Mouse (Mus musculus) intestine, embryonic 16.5 days (tissue): Measurements from ENCODE around the gene Ttc3. TPM values are rescaled to one million over a fixed set of nuclear protein-coding genes. Genes with fewer than 3 reads are reported as not detected.
A peak's percentile ranks its signal among the peaks of the same experiment; 100 is the strongest.

ENCODE experiments used
- ATAC-seq: fragments of 200-750 bp; cut with Nextera tagmentation; 2 replicates; pipeline ENCODE4 v1.8.0; 2017; ENCODE audit warnings: moderate TSS enrichment, moderate library complexity
- H3K27ac ChIP-seq: fragments of 300-500 bp; sonication (generic); 2 replicates; pipeline ENCODE4 v1.5.1; 2014; ENCODE audit warnings: mild to moderate bottlenecking, low read length
- H3K27me3 ChIP-seq: fragments of 300-500 bp; sonication (generic); replicated peaks from 2 replicates; pipeline ENCODE4 v1.6.1; 2014; ENCODE audit warnings: low read length, control low read depth, mixed read lengths; ENCODE audit not compliant: control insufficient read depth, insufficient read depth
- H3K36me3 ChIP-seq: fragments of 300-500 bp; sonication (generic); 2 replicates; pipeline ENCODE4 v1.6.1; 2014; ENCODE audit warnings: low read length, control low read depth; ENCODE audit not compliant: control insufficient read depth, insufficient read depth
- H3K4me1 ChIP-seq: fragments of 300-500 bp; sonication (generic); 2 replicates; pipeline ENCODE4 v1.6.1; 2014; ENCODE audit warnings: low read length, control low read depth, mixed read lengths; ENCODE audit not compliant: control insufficient read depth, insufficient read depth
- H3K4me2 ChIP-seq: fragments of 300-500 bp; sonication (generic); 2 replicates; pipeline ENCODE4 v1.6.1; 2014; ENCODE audit warnings: low read depth, low read length, control low read depth
- H3K4me3 ChIP-seq: fragments of 300-500 bp; sonication (generic); 2 replicates; pipeline ENCODE4 v1.5.1; 2014; ENCODE audit warnings: mild to moderate bottlenecking, low read length
- H3K9ac ChIP-seq: fragments of 300-500 bp; sonication (generic); 2 replicates; pipeline ENCODE4 v1.6.1; 2014; ENCODE audit warnings: low read depth, low read length
- H3K9me3 ChIP-seq: fragments of 300-500 bp; sonication (generic); 2 replicates; pipeline ENCODE4 v1.6.1; 2016; ENCODE audit warnings: low read length, control low read depth; ENCODE audit not compliant: control insufficient read depth
- WGBS: fragments of 180-500 bp; shearing (Covaris S2); extraction: QIAGEN DNeasy Blood & Tissue Kit; methylation state at CpG from one replicate; pipeline ENCODE4 v1.1.7; 2014; 5-methylcytosine and 5-hydroxymethylcytosine counted together
- polyA plus RNA-seq: library from polyadenylated mRNA; unstranded; fragments of >200 nt; fragmentation: Nextera tagmentation; extraction: Ambion mirVana; gene quantifications from 2 replicates; pipeline ENCODE4 v1.2.1, GENCODE M21; 2015

Ttc3 gene
- polyA plus RNA-seq, 1 experiment from 2014 or later, result 128 TPM

GRCm38 (mm10) chr16:94411287-94411686 is 40.9 kb downstream of the Ttc3 start:
- H3K9ac ChIP-seq, result no peak overlapping the region

GRCm38 (mm10) chr16:94412198-94412597 is 41.8 kb downstream of the Ttc3 start:
- no peak overlapping the region for H3K4me3 ChIP-seq
- peak; percentile 69 for ATAC-seq
- H3K9ac ChIP-seq, result no peak overlapping the region
- no peaks in the 10 kb centered on the region for H3K27me3 ChIP-seq
- H3K36me3 ChIP-seq, result 0 out of 2 replicates have a peak, but pooled peaks cover 3% of the 10 kb centered on the region
- H3K9me3 ChIP-seq, result no peaks in the 10 kb centered on the region
- no peak overlapping the region for H3K27ac ChIP-seq
- 61% methylated on average over 2 of the region's 2 CpGs for WGBS
- no peak overlapping the region for H3K4me2 ChIP-seq
- H3K4me1 ChIP-seq, result no peaks in the 10 kb centered on the region

More at GRCm38 (mm10) chr16:94411287-94411686, 40.9 kb downstream of the Ttc3 start:
- WGBS, result 84% methylated on average over 3 of the region's 3 CpGs
- Histone ChIP-seq H3K27ac (no peak overlapping the region), H3K4me3 (no peak overlapping the region), H3K4me1 (no peaks in the 10 kb centered on the region), H3K27me3 (no peaks in the 10 kb centered on the region), H3K4me2 (no peak overlapping the region), H3K36me3 (0 out of 2 replicates have a peak, but pooled peaks cover 3% of the 10 kb centered on the region), H3K9me3 (no peaks in the 10 kb centered on the region)
- no peak for ATAC-seq

- H3K27ac ChIP-seq, result no peak overlapping the region
- no peaks in the 10 kb centered on the region for H3K9me3 ChIP-seq
- ATAC-seq, result peak; percentile 36; the same call in 1 of the 2 replicates
- no peak overlapping the region for H3K4me3 ChIP-seq
- no peaks in the 10 kb centered on the region for H3K27me3 ChIP-seq
- H3K4me1 ChIP-seq, result no peaks in the 10 kb centered on the region
- H3K9ac ChIP-seq, result no peak overlapping the region
- no peak overlapping the region for H3K4me2 ChIP-seq
- WGBS, result 94% methylated on average over 4 of the region's 4 CpGs
- 0 out of 2 replicates have a peak, but pooled peaks cover 3% of the 10 kb centered on the region for H3K36me3 ChIP-seq
Measured at GRCm38 (mm10) chr16:94412760-94413159, 42.3 kb downstream of the Ttc3 start.

DNA sequence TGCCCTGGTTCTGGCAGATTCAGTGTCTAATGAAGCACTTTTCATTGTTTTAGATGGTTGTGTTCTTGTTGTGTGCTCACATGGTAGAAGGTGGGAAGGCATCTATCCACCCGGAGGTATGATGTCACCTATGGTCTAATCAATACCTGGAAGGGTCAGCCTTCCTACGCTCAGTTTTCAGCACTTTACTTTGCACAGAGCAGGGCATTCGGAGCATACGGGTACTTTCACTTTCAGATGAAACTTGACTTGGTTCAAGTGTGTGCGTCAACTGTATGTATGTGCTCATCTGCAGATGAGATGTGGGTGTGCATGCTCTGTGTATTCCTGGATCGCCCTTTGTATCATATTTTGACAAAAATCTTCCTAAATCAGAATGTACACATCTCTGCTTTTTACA is 43.7 kb downstream of the Ttc3 start:
- ATAC-seq, result no peak
- Histone ChIP-seq H3K27me3 (no peaks in the 10 kb centered on the region), H3K9ac (no peak overlapping the region), H3K4me2 (no peak overlapping the region), H3K9me3 (no peaks in the 10 kb centered on the region), H3K27ac (no peak overlapping the region), H3K4me1 (no peaks in the 10 kb centered on the region), H3K4me3 (no peak overlapping the region), H3K36me3 (peaks cover 10% of the 10 kb centered on the region)
- 87% methylated on average over 6 of the region's 6 CpGs for WGBS

DNA sequence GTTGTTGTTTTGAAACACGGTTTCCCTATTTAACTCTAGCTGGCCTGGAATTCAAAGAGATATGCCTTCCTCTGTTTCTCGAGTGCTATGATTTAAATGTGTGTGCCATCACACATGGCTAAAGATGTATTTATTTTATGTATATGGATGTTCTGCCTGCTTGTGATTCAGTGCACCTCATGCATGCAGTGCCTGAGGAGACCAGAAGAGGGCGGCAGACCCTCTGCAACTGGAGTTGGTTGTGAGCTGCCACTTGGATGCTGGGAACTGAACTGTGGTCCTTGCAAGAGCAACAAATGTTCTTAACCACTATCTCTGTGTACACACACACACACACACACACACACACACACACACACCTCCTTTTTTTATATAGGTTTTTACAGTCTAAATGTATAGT is 50.1 kb downstream of the Ttc3 start:
- H3K4me1 ChIP-seq, result no peaks in the 10 kb centered on the region
- WGBS, result 94% methylated on average over 3 of the region's 3 CpGs
- ATAC-seq, result no peak
- H3K27ac ChIP-seq, result no peak overlapping the region
- no peaks in the 10 kb centered on the region for H3K27me3 ChIP-seq
- H3K9me3 ChIP-seq, result peaks cover 3% of the 10 kb centered on the region; the same call in 1 of the 2 replicates
- H3K4me2 ChIP-seq, result no peak overlapping the region
- H3K4me3 ChIP-seq, result no peak overlapping the region
- peaks cover 35% of the 10 kb centered on the region for H3K36me3 ChIP-seq
- no peak overlapping the region for H3K9ac ChIP-seq

GRCm38 (mm10) chr16:94428948-94429347 is 58.5 kb downstream of the Ttc3 start:
- Histone ChIP-seq H3K36me3 (peaks cover 9% of the 10 kb centered on the region), H3K4me2 (no peak overlapping the region), H3K27me3 (no peaks in the 10 kb centered on the region), H3K9me3 (no peaks in the 10 kb centered on the region), H3K4me3 (no peak overlapping the region), H3K4me1 (no peaks in the 10 kb centered on the region), H3K27ac (no peak overlapping the region), H3K9ac (no peak overlapping the region)
- 93% methylated on average over 4 of the region's 4 CpGs for WGBS
- ATAC-seq, result no peak

GRCm38 (mm10) chr16:94435495-94436234 is 65.2 kb downstream of the Ttc3 start:
- no peaks in the 10 kb centered on the region for H3K9me3 ChIP-seq
- ATAC-seq, result peak; percentile 50; the same call in 1 of the 2 replicates
- no peaks in the 10 kb centered on the region for H3K27me3 ChIP-seq
- no peak overlapping the region for H3K4me2 ChIP-seq
- H3K4me3 ChIP-seq, result no peak overlapping the region
- peaks cover 22% of the 10 kb centered on the region; the same call in 1 of the 2 replicates for H3K36me3 ChIP-seq
- 68% methylated on average over 8 of the region's 8 CpGs for WGBS
- H3K27ac ChIP-seq, result no peak overlapping the region
- H3K4me1 ChIP-seq, result no peaks in the 10 kb centered on the region
- no peak overlapping the region for H3K9ac ChIP-seq

GRCm38 (mm10) chr16:94436801-94437200 is 66.4 kb downstream of the Ttc3 start:
- Histone ChIP-seq H3K4me1 (no peaks in the 10 kb centered on the region), H3K27me3 (no peaks in the 10 kb centered on the region), H3K4me3 (no peak overlapping the region), H3K36me3 (peaks cover 22% of the 10 kb centered on the region; the same call in 1 of the 2 replicates), H3K9me3 (no peaks in the 10 kb centered on the region), H3K9ac (no peak overlapping the region), H3K27ac (no peak overlapping the region; the same call in 1 of the 2 replicates), H3K4me2 (no peak overlapping the region)
- 86% methylated on average over 2 of the region's 2 CpGs for WGBS
- no peak for ATAC-seq

DNA sequence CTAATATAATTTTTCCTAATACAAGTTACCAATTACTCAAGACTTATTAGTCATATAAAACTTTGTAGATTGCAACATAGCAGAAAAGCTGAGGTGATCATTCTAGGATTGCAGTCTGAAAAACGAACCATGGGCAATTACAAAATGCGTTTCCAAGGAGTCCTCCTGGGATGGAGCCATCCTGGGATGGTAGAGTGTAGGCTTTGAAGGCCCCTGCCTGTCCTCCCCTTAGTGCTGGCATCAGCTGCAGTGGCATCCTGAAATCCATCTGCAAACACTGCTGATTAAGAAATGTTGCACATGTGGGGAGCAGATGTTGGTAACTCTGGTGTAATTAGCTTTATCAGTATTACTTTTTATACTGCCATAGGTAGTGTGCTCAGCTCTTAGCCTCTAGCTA is 70.9 kb downstream of the Ttc3 start:
- ATAC-seq, result no peak
- Histone ChIP-seq H3K4me3 (no peak overlapping the region), H3K36me3 (peaks cover 21% of the 10 kb centered on the region; the same call in 1 of the 2 replicates), H3K27me3 (no peaks in the 10 kb centered on the region), H3K9ac (no peak overlapping the region), H3K4me1 (no peaks in the 10 kb centered on the region), H3K9me3 (no peaks in the 10 kb centered on the region), H3K27ac (no peak overlapping the region), H3K4me2 (no peak overlapping the region)
- WGBS, result 88% methylated on average over 2 of the region's 2 CpGs
